In genomic region chr10:10185298-10185883, GRCm38 (mm10) we compare ENCODE assay signal across 17 mouse cellular contexts.
DNase-seq lines count a peak whose midpoint lies in the region; ATAC-seq and TF ChIP-seq lines count a peak whose summit lies in the region.
"Had no signal": no experiment of that assay in that cellular context is flagged by ENCODE, and none has a peak within 500 bp of the region (broad histone marks: within the 10 kb centered on the region; RNA-seq: fewer than 3 reads in every experiment).

No protein-coding gene starts in this region.

- peak overlapping the region; percentile 20; the same call in 1 of the 2 replicates for H3K27ac ChIP-seq in liver, embryonic 11.5 days (ENCODE audit: low read depth, low read length)
- no peak overlapping the region for H3K27ac ChIP-seq in liver, postnatal 0 days (ENCODE audit: low read depth)
- H3K27ac ChIP-seq: embryonic facial prominence, embryonic 12.5 days; hindbrain, postnatal 0 days; limb, embryonic 15.5 days; midbrain, embryonic 15.5 days had no signal

- no peaks in the 10 kb centered on the region for H3K9me3 ChIP-seq in liver, embryonic 11.5 days (ENCODE audit: control insufficient read depth, low read length)
- H3K9me3 ChIP-seq in liver, postnatal 0 days (ENCODE audit: low read length): no peaks in the 10 kb centered on the region
- H3K9me3 ChIP-seq: embryonic facial prominence, embryonic 12.5 days; limb, embryonic 15.5 days; midbrain, embryonic 15.5 days had no signal

- ATAC-seq in liver, embryonic 11.5 days (replicated peaks; ENCODE audit: low FRiP score): peak; percentile 35; the same call in 1 of the 2 replicates
- ATAC-seq in liver, postnatal 0 days: no peak
- ATAC-seq: hindbrain, postnatal 0 days; midbrain, embryonic 15.5 days had no signal

- TF ChIP-seq CTCF in liver, postnatal 0 days (IDR thresholded peaks at IDR 0.05; ENCODE audit: low read depth): no peak

- H3K4me1 ChIP-seq in liver, embryonic 11.5 days (replicated peaks; ENCODE audit: control insufficient read depth, insufficient read depth, low read length): peaks cover 11% of the 10 kb centered on the region
- no peaks in the 10 kb centered on the region for H3K4me1 ChIP-seq in liver, postnatal 0 days (ENCODE audit: insufficient read depth)
- H3K4me1 ChIP-seq: embryonic facial prominence, embryonic 12.5 days; limb, embryonic 15.5 days had no signal

- peak overlapping the region; percentile 47 for H3K4me2 ChIP-seq in liver, embryonic 11.5 days
- no peak overlapping the region for H3K4me2 ChIP-seq in liver, postnatal 0 days (ENCODE audit: low read depth, low read length)
- H3K4me2 ChIP-seq: embryonic facial prominence, embryonic 12.5 days; limb, embryonic 15.5 days; midbrain, embryonic 15.5 days had no signal

- intact Hi-C loops in left cerebral cortex, postnatal 25 days (cut with DNase I): no loop called here

- no peak for DNase-seq in liver, embryonic 11.5 days (ENCODE audit: low spot score)
- DNase-seq in liver, postnatal 0 days: no peak
- DNase-seq in CD4-positive, CD25-positive, alpha-beta regulatory T cell, adult 2 months (ENCODE audit: low read depth, low spot score): peak; percentile 59
- DNase-seq in induced T-regulatory cell, adult 2 months (ENCODE audit: low read depth): peak; percentile 71
- DNase-seq in thymus, postnatal 14 days: peak; percentile 18
- DNase-seq in neural tube, embryonic 10.5 days (ENCODE audit: extremely low spot score, low spot score): no peak
- DNase-seq in left cerebral cortex, postnatal 25 days (ENCODE audit: low spot score in 2 of 2): no peak
- DNase-seq: cerebellum, postnatal 10 days; gastrocnemius, postnatal 14 days; heart, postnatal 10 days; kidney, postnatal 36 days; right cerebral cortex, postnatal 14 days had no signal

- TF ChIP-seq EP300 in liver, postnatal 0 days (IDR thresholded peaks at IDR 0.05; ENCODE audit: low read depth): no peak

- no peaks in the 10 kb centered on the region for H3K27me3 ChIP-seq in liver, embryonic 11.5 days (replicated peaks; ENCODE audit: control insufficient read depth, insufficient read depth, low read length)
- H3K27me3 ChIP-seq in liver, postnatal 0 days (ENCODE audit: insufficient read depth, low read length): no peaks in the 10 kb centered on the region
- H3K27me3 ChIP-seq: CH12.LX; embryonic facial prominence, embryonic 12.5 days; limb, embryonic 15.5 days; midbrain, embryonic 15.5 days had no signal

- H3K36me3 ChIP-seq in liver, embryonic 11.5 days (ENCODE audit: control insufficient read depth, insufficient read depth, low read length): no peaks in the 10 kb centered on the region
- no peaks in the 10 kb centered on the region for H3K36me3 ChIP-seq in liver, postnatal 0 days (replicated peaks; ENCODE audit: insufficient read depth, low read length)
- H3K36me3 ChIP-seq: embryonic facial prominence, embryonic 12.5 days; limb, embryonic 15.5 days; midbrain, embryonic 15.5 days had no signal

- H3K4me3 ChIP-seq in liver, embryonic 11.5 days (ENCODE audit: low read depth, low read length): no peak overlapping the region
- no peak overlapping the region for H3K4me3 ChIP-seq in liver, postnatal 0 days (ENCODE audit: low read depth, low read length)
- H3K4me3 ChIP-seq: embryonic facial prominence, embryonic 12.5 days; limb, embryonic 15.5 days; midbrain, embryonic 15.5 days had no signal

- WGBS in liver, embryonic 11.5 days: 54% methylated on average over 8 of the region's 8 CpGs
- 56% methylated on average over 8 of the region's 8 CpGs for whole genome bisulfite sequencing in liver, postnatal 0 days (ENCODE audit: insufficient replicate concordance)

- H3K9ac ChIP-seq in liver, embryonic 11.5 days (ENCODE audit: low read depth, low read length): no peak overlapping the region
- H3K9ac ChIP-seq in liver, postnatal 0 days (replicated peaks): no peak overlapping the region
- H3K9ac ChIP-seq: embryonic facial prominence, embryonic 12.5 days; limb, embryonic 15.5 days; midbrain, embryonic 15.5 days had no signal

Comparison
In these comparisons a context has a peak if more than half of its experiments do, and no peak if none do; other contexts are left out.
1. DNase-seq: peak in CD4-positive, CD25-positive, alpha-beta regulatory T cell, adult 2 months (single experiment), induced T-regulatory cell, adult 2 months (single experiment) and thymus, postnatal 14 days (single experiment); none in liver, embryonic 11.5 days (single experiment), liver, postnatal 0 days (single experiment), neural tube, embryonic 10.5 days (single experiment) and left cerebral cortex, postnatal 25 days (0 of 2).